Mouse (Mus musculus): ENCODE data around the gene Stip1.

DNA sequence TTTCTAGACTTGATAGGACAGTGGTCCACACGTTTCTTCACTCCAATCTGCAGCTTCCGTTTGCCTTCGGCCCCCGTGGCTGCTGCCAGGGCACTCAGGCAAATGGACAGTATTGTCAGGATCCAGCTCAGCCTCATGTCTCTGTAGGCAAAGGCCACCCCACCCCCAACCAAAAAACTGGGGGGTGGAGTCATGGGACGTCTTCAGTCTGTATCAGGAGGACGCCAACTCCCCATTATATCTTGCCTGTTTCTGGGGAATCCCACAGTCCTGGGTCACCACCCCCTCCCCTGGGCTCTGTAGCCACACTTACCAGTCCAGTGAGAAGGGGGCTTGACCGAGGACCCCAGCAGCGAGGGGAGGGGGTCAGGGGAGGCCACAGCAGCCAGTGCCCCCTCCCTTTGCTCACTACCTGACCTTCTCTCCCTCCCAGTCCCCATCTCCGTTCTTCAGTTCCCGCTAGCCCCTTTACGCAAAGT is 60.7 kb downstream of the Stip1 start:
- no peak for TF ChIP-seq CTCF (IDR thresholded peaks at IDR 0.05; ENCODE audit: low read depth)
- TF ChIP-seq EP300 (IDR thresholded peaks at IDR 0.05; ENCODE audit: low read depth) = no peak
